Mouse (Mus musculus) spleen, adult 12 weeks (tissue): ENCODE data around the gene Pm20d1.
A peak's percentile ranks its signal among the peaks of the same experiment; 100 is the strongest.

Source experiments
- DNase-seq: peaks from one replicate; pipeline ENCODE4 v3.0.0; 2022; ENCODE audit warnings: low spot score

The Pm20d1 gene

GRCm38 (mm10) chr1:131828297-131829126 is 31.3 kb downstream of the Pm20d1 start:
- no peak for DNase-seq

- DNase-seq: no peak
Observed at GRCm38 (mm10) chr1:131829279-131829678, 32.1 kb downstream of the Pm20d1 start.

GRCm38 (mm10) chr1:131830561-131830960 is 33.4 kb downstream of the Pm20d1 start:
- DNase-seq: no peak

GRCm38 (mm10) chr1:131830971-131831641 is 33.9 kb downstream of the Pm20d1 start:
- DNase-seq: no peak

DNA sequence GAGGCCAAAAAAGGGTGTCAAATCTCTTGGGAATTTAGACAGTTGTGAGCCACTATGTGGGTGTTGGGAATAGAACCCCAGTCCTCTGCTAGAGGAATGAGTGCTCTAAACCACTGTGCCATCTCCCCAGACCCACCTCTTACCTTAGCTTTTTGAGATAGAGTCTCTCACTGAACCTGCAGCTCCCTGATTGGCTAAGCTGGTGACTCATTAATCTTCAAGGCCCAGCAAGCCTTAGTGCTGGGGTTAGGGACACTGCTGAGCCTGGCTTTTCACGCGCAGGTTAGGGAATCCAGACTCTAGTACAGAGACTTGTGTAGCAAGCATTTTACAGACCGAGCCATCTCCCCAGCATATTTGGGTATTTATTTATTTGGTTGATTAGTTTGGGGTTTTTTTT is 39.9 kb downstream of the Pm20d1 start:
- no peak for DNase-seq

DNA sequence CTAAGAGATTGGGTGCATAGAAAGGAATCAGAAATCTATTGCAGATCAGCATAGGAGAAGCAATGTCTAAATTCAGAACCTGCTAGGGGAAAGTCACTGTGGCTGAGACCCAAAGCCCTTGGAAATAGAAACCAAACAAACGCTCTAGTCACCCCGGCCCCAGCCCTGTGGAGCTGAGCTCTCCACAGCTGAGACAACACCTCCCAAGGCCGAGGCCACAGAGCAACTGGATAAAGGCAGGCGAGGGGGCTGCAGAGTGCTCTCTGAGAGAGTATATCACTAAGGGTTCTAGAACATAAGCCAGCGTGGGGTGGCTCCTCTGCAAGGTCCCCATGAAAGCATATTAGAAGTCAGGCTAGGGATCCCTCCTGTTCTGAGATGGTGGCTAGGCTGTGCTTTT is 41.4 kb downstream of the Pm20d1 start:
- no peak for DNase-seq

DNA sequence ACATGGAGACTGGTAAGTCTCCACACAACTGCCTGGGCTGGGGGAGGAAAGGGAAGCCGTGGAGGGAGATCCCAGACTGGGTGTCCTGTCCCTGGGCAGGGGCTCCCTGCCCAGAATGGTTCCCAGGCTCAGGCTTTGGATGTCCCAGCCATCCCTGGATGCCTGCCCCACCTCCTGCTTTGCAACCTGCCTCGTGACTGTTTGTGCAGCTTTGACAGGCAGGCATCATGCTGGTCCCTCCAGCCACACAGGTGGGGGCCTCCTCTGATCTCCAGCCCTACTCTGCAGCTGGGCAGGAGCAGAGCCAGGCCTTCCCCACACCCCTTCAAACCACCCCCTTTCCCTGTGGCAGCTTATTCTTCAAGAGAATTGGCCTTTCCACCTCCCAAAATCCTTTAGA is 42.1 kb downstream of the Pm20d1 start:
- no peak for DNase-seq

DNA sequence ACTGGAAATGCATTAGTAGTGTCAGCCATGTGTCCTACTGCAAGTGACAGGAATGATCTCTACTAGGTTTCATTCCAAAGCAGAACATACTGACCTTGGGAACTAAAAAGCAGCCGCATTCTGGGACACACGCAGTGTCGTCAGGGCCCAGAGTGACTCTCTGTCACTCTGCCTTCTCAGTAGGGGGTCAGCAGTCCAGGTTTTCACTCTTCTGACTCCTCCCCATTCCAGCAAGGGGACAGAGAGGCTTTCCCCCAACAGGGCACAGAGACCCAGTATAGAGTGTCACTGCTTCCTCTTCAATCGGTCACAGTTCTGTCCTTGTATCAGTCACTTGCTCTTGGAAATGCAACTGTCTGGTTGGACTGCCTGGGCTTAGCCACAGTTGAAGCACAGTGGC is 45.0 kb downstream of the Pm20d1 start:
- no peak for DNase-seq

- no peak for DNase-seq
Observed at GRCm38 (mm10) chr1:131843758-131844157, 46.6 kb downstream of the Pm20d1 start.

GRCm38 (mm10) chr1:131844883-131845282 is 47.7 kb downstream of the Pm20d1 start:
- DNase-seq: no peak

DNA sequence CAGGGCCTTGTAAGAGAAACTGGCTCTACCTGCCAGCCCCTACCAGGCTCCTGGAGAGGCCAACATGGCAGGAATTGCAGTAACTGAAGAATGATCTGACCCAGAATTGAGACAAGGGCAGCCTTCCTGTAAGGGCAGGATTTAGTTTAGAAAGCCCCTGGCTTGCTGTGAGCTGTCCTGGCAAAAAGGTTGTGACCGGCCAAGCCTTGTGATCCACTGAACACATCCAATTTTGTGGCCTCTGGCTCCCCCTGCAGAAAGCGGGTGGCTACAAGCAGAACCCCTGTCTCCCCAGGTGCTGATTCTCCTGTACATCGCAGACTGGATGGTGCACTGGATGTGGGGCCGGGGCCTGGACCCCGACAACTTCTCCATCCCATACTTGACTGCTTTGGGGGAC is 49.1 kb downstream of the Pm20d1 start:
- no peak for DNase-seq

- DNase-seq: no peak
Observed at GRCm38 (mm10) chr1:131861811-131862210, 64.6 kb downstream of the Pm20d1 start.

DNA sequence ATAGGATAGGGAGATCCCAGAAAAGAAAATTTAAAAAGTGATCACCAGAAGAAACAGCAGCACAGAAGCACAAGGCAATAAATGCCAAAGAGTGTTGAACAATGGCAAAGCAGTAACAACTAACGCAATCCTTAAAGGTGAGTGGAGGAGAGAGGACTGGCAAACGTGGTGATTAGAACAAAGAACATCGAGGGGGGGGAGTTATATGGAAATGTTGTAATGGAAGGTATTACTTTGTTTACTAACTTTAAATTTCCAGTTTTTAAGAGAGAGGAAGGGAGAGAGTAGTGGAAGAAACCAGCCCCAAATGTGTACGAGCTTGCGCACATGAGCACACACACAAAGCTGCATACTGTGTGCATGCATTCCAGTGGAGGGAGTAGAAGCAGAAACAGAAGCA is 68.4 kb downstream of the Pm20d1 start:
- DNase-seq: no peak

DNA sequence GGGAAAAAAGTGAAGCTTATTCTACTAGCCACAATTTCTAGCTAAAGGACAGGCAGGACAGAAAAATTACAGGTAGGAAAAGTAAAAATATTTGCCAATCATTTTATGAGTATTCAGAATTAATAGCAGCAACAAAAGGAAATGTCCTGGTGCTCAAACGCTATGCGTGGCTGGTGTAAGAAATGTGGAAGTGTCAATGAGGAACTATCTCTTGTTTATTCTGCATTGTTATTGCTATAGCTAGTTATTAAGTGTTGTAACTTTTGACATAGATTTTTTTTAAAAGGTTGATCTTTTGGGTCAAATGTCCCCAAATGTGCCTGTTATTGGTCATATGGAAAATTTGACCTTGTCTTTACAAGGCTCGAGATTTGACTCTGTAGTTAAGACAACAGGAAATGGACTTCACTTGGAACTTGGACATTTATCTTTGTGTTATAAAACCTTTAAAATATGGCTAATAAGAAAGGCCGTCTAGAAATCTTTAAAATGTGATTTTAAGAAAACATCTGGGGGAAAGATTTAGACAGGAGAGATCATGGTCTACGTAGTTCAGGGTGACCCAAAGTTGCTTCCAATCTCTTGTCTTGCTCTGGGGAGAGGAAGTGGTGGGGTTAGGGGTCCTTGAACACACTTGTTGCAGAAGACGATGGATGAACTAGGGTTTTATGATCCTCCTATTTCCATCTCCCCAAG is 69.3 kb downstream of the Pm20d1 start:
- no peak for DNase-seq

- DNase-seq: peak; percentile 78
Observed at GRCm38 (mm10) chr1:131867093-131867945, 70.1 kb downstream of the Pm20d1 start, which contains the start of gene Rab29. Gene Rab29, plus strand, starts transcription at chr1:131867224.

DNA sequence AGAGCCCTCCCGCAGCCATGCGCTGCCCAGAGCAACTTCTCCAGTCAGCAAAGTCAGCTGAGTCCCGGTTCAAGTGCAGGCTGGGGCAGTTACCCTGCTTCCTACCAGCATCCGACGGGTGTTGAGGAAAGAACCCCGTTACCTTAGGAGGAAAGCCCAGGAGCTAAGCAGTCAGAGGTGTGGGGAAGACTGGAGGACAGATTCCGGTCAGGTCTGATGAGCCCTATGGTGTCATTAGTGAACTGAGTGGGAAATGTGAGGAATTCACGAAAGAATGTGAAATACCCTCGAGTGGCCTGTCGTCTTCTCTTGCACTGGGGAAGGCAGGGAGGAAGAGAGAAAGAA is 70.7 kb downstream of the Pm20d1 start:
- DNase-seq: peak; percentile 4

GRCm38 (mm10) chr1:131869561-131869960 is 72.4 kb downstream of the Pm20d1 start:
- DNase-seq: no peak
